Mouse (Mus musculus) frontal cortex, adult 2 months (tissue): ENCODE measurements at regions not wholly inside any gene's neighbourhood (a gene's known extent, or its start where the extent isn't known, plus 50 kb on each side); places are given as distances from the start of the nearest gene placed in this dataset.
"Not testable (repeated sequence)": the region's sequence is repeated elsewhere in the genome, so short reads cannot be mapped to it uniquely, and the experiment has no call there.

Experiments
- DNase-seq, 2 experiments: peaks; one replicate each; pipeline ENCODE4 v3.0.0; 2022; ENCODE audit warnings: low spot score in 1 of 2; ENCODE audit errors: extremely low spot score in 1 of 2

- DNase-seq, result no peak
These were observed 1751.9 kb downstream of the Cntnap5b start for GRCm38 (mm10) chr1:101524447-101524846.

DNA sequence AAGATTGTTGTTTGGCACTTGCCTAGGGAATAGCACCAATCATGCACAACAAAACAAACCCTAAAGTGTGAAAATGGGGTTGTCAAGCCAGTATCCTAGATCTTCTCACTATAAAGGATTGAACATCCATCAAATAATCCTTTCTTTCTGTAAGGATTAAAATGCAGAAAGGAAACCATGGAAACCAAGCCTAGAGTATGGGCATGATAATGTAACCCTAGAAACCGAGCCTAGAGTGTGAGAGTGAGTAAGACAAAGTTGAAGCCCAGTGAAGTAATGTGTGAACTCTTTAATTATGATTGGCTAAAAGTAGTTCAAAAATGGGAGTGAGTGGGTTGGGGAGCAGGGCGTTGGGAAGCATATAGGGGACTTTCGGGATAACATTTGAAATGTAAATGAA lies 1757.4 kb downstream of the Cntnap5b start:
- peak in 1 of 2 experiments; percentile 6 for DNase-seq

DNA sequence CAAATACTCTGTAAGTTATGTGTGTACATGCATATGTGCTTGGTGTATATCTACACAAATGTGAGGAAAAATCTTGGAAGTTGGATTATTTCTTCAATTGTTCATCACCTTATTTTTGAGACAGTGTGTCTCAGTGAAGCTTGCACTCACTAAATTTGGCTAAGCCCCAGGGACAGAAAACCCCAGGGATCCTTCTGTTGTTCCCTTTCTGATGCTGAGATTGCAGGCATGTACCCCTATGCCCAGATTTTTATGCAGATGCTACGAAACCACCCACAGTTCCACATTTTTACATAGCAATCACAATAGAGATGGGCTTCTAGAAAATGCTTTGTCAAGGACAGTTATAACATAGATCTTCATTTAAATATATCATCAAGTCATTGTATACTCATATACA lies 1799.7 kb downstream of the Cntnap5b start:
- DNase-seq, result no peak

- peak in 1 of 2 experiments; percentile 1 for DNase-seq
These were observed 1812.9 kb downstream of the Cntnap5b start for GRCm38 (mm10) chr1:101585325-101586028.

- no peak for DNase-seq
These were observed 1855.9 kb downstream of the Cntnap5b start for GRCm38 (mm10) chr1:101628461-101628860.

GRCm38 (mm10) chr1:101629006-101629405 lies 1856.4 kb downstream of the Cntnap5b start:
- no peak for DNase-seq

GRCm38 (mm10) chr1:101664287-101664686 lies 1891.7 kb downstream of the Cntnap5b start:
- not testable (repeated sequence) for DNase-seq

DNA sequence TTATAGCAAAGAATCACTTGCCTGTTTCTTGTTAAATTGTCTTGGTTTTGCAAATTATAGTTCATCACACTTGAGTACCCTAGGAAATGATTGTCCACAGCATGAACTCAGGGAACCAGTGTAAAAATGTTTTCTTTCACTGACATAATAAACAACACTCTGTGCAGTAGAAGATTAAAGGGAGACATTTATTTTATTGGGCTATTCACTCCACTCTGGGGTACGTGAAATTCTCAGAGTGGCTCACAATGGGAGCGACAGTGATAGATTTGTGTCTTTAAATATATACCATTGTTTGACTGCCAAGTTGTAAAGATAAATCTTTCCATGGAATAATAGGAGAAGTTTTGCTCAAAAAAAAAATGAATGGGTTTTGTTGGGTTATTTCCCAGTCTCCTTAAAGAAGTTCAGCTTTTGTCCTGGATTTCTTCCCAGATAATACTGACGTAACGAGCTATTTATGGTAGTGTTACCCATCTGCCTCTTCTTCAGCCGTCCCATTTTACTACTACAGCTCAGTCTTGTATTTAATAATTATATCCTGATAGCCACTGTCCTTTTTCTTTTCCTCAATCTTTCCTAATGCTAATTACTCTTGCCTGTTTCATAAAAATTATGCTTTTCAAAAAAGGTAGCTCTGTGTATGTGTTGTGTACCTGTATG lies 1911.3 kb downstream of the Cntnap5b start:
- peak in 1 of 2 experiments; percentile 1 for DNase-seq

GRCm38 (mm10) chr1:101684983-101685382 lies 1912.4 kb downstream of the Cntnap5b start:
- DNase-seq, result no peak
